Mouse (Mus musculus): ENCODE measurements around the gene Iqch. TPM values are rescaled to one million over a fixed set of nuclear protein-coding genes. Genes with fewer than 3 reads are reported as not detected.

Iqch gene
- total RNA-seq, 4 experiments from 2014 or later: not detected

- DNase-seq (ENCODE audit: low spot score in 2 of 2): no peak
Observed at GRCm38 (mm10) chr9:63612565-63613515, 10.5 kb upstream of the Iqch start.

DNA sequence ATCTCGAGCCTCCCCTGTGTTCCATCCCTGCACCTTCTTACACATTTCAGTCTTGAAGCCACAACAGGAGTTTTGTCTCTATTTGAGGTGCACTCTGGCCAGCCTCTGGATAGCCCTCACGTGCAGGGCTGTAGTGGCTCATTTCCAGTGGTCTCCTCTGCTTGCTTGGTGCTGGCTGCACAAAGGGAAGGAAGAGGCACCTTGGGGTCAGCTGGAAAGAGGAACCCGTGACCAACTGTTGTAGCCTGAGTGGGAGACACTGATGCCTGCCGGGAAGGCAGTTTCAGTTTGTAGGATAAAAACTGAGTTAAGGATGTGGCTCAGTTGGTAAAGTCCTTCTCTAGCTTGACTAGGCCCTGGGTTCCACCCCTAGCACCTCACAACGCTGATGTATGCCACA lies 9.7 kb upstream of the Iqch start:
- DNase-seq (ENCODE audit: low spot score in 2 of 2): no peak

GRCm38 (mm10) chr9:63610841-63611366 lies 8.6 kb upstream of the Iqch start:
- DNase-seq (ENCODE audit: low spot score in 2 of 2): peak; percentile 21 to 27

DNA sequence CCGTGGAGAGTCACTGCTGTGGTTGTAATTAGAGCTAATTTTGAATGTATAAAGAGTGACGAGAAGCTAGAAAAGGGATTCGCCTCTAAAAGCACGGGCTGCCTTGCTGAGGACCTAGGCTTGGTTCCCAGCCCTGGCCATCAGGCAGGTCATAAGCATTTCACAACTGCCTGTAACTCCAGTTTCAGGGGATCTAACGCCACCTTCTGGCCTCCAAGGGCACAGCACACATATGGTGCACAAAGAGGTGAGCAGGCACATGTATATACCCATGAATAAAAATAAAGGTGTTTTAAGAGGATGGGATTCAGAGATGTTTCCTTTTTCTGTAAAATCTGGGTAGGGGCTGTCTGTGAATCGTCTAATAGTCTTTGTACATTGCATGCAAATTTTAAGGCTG lies 7.9 kb upstream of the Iqch start:
- DNase-seq (ENCODE audit: low spot score in 2 of 2): no peak

DNA sequence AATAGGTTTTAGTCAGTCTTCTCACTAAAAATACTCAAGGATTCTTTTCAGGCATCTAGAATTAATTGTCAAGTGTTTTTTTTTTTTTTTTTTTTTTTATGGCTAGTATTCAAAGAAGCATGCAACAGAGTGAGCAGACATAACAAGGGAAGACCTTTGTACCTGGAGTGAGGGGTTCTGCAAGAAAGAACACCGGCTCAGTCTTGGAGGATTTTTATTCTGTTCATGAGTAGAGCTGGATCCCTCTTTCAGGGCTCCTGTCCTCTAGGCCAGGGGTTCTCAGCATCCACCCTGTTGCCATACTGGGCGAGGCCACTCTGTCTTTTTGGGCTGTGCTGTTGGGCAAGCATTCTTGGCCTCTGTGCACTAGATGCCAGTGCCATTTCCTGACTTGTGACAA lies 7.5 kb upstream of the Iqch start:
- no peak for DNase-seq (ENCODE audit: low spot score in 2 of 2)

- DNase-seq (ENCODE audit: low spot score in 2 of 2): no peak
Observed at GRCm38 (mm10) chr9:63609246-63609645, 7.0 kb upstream of the Iqch start.

DNA sequence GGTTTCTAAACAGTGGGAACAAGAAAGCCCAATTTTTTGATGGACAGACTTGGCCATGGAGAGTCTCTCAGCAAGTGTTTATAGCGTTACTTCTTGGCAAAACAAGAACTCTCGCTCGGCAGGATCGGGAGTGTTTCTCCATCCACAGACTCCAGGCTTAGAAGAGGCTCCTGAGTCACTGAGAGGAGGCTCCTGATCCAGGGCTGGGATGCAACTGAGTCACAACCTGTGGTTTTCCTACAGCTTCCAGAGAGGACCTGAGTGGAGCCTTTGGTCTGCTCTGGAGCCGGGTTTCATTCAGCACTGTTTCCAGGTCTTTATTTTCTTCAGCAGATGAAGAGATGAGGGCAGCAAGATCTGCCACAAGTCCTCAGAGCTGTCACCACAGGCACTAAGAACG lies 5.7 kb upstream of the Iqch start:
- DNase-seq (ENCODE audit: low spot score in 2 of 2): no peak

DNA sequence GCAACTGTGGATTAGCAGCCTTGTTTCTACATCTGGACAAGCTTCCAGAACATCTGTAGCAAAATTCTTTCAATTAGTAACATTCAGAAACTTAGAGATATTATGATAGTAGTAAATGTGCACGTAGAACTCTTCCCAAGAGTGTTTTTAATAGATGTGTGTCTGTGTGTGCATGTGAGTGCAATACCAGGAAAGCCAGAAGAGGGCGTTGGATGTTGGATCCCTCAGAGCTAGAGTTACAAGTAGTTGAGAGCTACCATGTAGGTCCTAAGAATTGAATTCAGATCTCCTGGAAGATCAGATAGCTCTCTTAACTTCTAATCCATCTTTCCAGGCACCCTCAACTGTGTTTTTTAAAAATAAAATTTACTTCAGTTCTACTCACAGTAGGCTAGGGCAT lies 4.3 kb upstream of the Iqch start:
- DNase-seq (ENCODE audit: low spot score in 2 of 2): no peak

GRCm38 (mm10) chr9:63603849-63604248 lies 1.6 kb upstream of the Iqch start:
- no peak for DNase-seq (ENCODE audit: low spot score in 2 of 2)

DNA sequence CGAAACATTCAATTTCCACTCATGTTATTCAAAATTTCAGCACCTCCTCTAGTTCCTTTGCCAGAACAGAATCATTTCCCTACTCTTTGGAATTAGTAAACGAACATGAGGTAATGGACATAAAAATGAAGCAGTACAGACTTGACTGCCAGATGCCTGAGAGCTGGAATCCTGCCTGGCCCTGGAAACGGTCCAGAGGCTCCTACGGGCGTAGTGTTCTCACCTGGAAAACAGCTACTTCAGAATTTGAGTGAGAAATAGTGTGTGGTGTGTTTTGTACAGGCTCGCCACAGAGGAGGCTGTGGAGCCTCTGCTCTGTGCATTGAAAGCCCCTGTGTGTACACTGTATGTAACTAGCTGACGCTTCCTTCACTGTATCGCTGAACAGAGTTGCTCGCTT lies 5.6 kb downstream of the Iqch start:
- DNase-seq (ENCODE audit: low spot score in 2 of 2): no peak

- DNase-seq (ENCODE audit: low spot score in 2 of 2): no peak
Observed at GRCm38 (mm10) chr9:63595652-63596051, 6.6 kb downstream of the Iqch start.

GRCm38 (mm10) chr9:63595032-63595431 lies 7.3 kb downstream of the Iqch start:
- DNase-seq (ENCODE audit: low spot score in 2 of 2): no peak

DNA sequence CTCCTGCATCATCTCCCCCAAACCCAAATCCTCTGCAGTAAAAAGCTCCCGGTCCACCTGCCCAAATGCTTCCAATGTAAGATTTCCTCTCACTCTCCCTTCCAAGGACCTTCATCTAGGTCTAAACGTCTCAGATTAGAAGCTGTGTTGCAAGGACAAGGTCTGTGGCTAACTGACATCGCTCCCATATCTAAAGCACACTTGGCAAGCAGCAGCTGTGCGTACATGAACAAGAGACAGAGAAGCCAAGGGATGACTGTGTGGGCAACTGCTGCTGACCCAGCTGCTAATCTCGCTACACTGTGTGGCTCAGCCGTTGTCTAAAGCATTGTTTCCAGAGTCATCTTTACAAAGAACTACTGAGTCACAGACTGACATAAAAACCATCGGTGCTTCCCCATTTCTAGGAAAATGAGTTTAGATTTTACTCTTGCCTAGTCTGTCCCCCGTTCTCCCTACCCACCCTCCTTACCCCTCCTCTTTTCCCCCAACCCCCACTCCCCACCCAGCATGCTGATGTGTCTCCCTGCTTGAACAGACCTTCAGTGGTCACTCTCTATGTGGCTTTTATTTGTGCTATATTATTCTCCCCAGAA lies 10.5 kb downstream of the Iqch start:
- no peak for DNase-seq (ENCODE audit: low spot score in 2 of 2)

GRCm38 (mm10) chr9:63590592-63590991 lies 11.7 kb downstream of the Iqch start:
- DNase-seq (ENCODE audit: low spot score in 2 of 2): no peak

- DNase-seq (ENCODE audit: low spot score in 2 of 2): no peak
Observed at GRCm38 (mm10) chr9:63589209-63589608, 13.1 kb downstream of the Iqch start.

GRCm38 (mm10) chr9:63585251-63585650 lies 17.0 kb downstream of the Iqch start:
- DNase-seq (ENCODE audit: low spot score in 2 of 2): no peak

GRCm38 (mm10) chr9:63581778-63582177 lies 20.5 kb downstream of the Iqch start:
- DNase-seq (ENCODE audit: low spot score in 2 of 2): no peak

DNA sequence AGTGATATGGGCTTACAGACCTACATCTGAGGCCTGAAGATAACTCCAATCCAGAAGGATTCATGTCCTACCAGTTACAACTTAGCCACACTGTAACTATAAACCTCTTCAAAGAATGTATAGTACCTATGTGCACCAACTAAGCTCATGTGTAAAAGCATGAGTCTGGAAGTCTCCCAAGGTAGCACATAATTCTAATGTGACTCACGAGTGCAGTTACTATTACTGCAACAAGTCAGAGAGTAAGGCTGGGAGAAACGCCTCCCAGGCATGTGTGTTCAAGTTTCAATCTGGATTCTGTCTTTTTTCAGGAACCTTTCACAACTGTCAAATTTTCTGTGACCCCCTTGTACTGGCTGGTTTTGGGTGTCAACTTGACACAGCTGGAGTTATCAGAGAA lies 22.2 kb downstream of the Iqch start:
- no peak for DNase-seq (ENCODE audit: low spot score in 2 of 2)

DNA sequence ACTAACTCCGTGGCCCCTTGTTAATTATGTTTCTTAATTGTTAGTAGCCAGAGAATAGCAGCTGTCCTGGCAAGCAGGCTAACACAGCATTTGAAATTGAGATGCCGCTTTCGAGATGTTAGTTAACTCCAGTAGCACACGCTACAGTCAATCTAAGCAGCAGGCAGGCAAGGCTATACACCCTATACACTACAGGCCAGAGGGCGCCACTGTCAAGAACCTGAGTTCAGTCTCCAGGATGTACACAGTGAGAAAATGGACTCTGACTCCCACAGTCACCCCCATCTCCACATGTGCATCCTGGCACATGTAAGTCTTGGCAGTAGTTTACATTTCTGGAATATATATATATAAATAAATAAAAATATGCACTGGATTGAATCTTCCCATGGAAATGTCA lies 22.6 kb downstream of the Iqch start:
- DNase-seq (ENCODE audit: low spot score in 2 of 2): no peak

DNA sequence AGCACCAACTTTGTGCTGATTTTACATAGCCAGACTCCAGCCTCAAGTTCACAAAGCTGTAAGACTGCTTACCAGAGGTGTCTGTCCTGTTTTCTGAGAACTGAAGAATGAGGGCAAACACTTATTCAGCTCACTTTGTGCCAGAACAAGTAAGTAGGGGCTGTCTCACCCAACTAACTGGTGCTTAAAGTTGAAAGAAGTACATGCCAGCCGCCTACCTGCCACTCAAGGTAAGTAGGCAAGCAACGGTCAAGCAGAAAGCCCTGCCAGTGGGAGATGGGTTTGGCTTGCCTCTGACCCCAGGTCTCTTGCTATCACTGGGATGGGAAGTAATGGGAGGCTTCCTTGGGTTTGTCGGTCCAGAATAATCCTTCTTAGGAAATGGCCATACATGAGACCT lies 24.8 kb downstream of the Iqch start:
- DNase-seq (ENCODE audit: low spot score in 2 of 2): no peak

DNA sequence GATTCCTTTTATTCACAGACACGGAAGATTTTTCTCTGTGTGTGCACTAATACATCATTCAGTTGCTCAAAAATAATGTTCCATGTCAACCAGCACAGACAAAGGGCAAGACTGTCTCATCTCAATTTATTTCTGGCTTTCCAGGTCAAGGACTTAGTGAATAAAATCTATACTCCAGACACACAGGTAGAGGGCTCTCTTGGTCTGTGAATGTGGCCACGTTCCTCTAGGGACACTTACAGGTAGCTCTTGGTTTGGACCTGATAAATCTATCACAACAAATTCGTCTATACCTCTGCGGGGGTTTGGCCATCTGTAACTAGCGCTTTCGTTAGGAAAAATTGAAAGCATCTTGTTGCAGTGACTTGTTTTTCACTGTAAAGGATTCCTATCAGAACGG lies 29.4 kb downstream of the Iqch start:
- DNase-seq (ENCODE audit: low spot score in 2 of 2): no peak

GRCm38 (mm10) chr9:63571895-63572294 lies 30.4 kb downstream of the Iqch start:
- DNase-seq (ENCODE audit: low spot score in 2 of 2): no peak

- DNase-seq (ENCODE audit: low spot score in 2 of 2): no peak
Observed at GRCm38 (mm10) chr9:63568808-63569207, 33.5 kb downstream of the Iqch start.

Data from gastrocnemius, adult 8-10 months (tissue).